Comparison of ENCODE assay signal across 9 mouse cellular contexts in the genomic region with DNA sequence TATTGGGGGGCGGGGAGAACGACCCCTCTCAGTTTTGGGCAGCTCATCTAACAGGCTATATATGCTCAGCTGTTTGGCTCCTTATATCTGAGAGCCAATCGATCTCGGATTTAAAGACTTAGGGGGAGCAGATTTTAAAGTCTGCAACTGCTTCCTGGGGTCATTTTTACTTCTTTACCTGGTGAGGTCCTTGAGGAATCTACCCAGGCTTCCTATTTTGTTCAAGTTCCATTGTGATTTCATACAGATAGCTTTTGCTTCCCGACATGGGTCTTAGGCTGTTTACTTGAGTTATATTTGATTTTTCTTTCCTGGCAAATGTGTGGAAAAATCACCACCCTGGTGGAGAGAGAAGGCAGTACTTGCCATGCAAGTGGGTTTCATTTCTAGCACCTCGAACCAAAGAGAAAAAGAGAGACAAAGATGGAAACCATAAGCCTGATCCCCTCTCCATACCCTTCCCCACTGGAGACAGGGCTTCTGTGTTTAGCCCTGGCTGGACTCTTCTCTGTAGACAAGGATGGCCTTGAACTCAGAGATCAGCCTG. TPM values are rescaled to one million over a fixed set of nuclear protein-coding genes. Genes with fewer than 3 reads are reported as not detected.
A peak's percentile ranks its signal among the peaks of the same experiment; 100 is the strongest.
DNase-seq lines count a peak whose midpoint lies in the region; ATAC-seq and TF ChIP-seq lines count a peak whose summit lies in the region.
"Had no signal": no experiment of that assay in that cellular context is flagged by ENCODE, and none has a peak within 500 bp of the region (broad histone marks: within the 10 kb centered on the region; RNA-seq: fewer than 3 reads in every experiment).

No protein-coding gene starts in this region.

- H3K4me2 ChIP-seq in heart, embryonic 12.5 days: peak overlapping the region; percentile 87
- H3K4me2 ChIP-seq in hindbrain, embryonic 11.5 days (replicated peaks; ENCODE audit: low read depth, low read length): peak overlapping the region; percentile 86
- H3K4me2 ChIP-seq in midbrain, embryonic 13.5 days (replicated peaks): peak overlapping the region; percentile 92

- peaks cover 4% of the 10 kb centered on the region; the same call in 1 of the 2 replicates for H3K36me3 ChIP-seq in heart, embryonic 12.5 days
- H3K36me3 ChIP-seq in E14TG2a.4 (ENCODE audit: insufficient read depth, low read length): peaks cover 4% of the 10 kb centered on the region
- no peaks in the 10 kb centered on the region for H3K36me3 ChIP-seq in hindbrain, embryonic 11.5 days (ENCODE audit: control insufficient read depth, insufficient read depth, low read length)
- H3K36me3 ChIP-seq in midbrain, embryonic 13.5 days: 0 out of 2 replicates have a peak, but pooled peaks cover 4% of the 10 kb centered on the region

- intact Hi-C loops in gastrocnemius, postnatal 14 days (cut with DNase I; ENCODE audit: low total_unique reads): no loop called here

- TF ChIP-seq CTCF in E14TG2a.4 (conservative IDR thresholded peaks at IDR 0.05; ENCODE audit: low read length): peak; percentile 18; the same call in 1 of the 2 replicates

- peak overlapping the region; percentile 87 for H3K4me3 ChIP-seq in heart, embryonic 12.5 days
- peak overlapping the region; percentile 88 for H3K4me3 ChIP-seq in E14TG2a.4 (replicated peaks; ENCODE audit: low read length)
- H3K4me3 ChIP-seq in hindbrain, embryonic 11.5 days (ENCODE audit: low read depth, low read length): peak overlapping the region; percentile 87
- H3K4me3 ChIP-seq in midbrain, embryonic 13.5 days (replicated peaks): peak overlapping the region; percentile 83

- no peak for DNase-seq in heart, postnatal 4 days
- no peak for DNase-seq in hindbrain, embryonic 11.5 days (ENCODE audit: low spot score)
- DNase-seq in thymus, postnatal 4 days: no peak
- no peak for DNase-seq in gastrocnemius, postnatal 14 days

- no peaks in the 10 kb centered on the region for H3K9me3 ChIP-seq in heart, embryonic 12.5 days (replicated peaks)
- H3K9me3 ChIP-seq in E14TG2a.4 (ENCODE audit: low read length): no peaks in the 10 kb centered on the region
- H3K9me3 ChIP-seq in hindbrain, embryonic 11.5 days (ENCODE audit: control insufficient read depth, low read length): no peaks in the 10 kb centered on the region
- H3K9me3 ChIP-seq in midbrain, embryonic 13.5 days: no peaks in the 10 kb centered on the region

- H3K9ac ChIP-seq in heart, embryonic 12.5 days: peak overlapping the region; percentile 92
- peak overlapping the region; percentile 95 for H3K9ac ChIP-seq in hindbrain, embryonic 11.5 days (ENCODE audit: low read depth, low read length)
- peak overlapping the region; percentile 91 for H3K9ac ChIP-seq in midbrain, embryonic 13.5 days (replicated peaks)

- H3K27me3 ChIP-seq in heart, embryonic 12.5 days (replicated peaks): no peaks in the 10 kb centered on the region
- peaks cover 47% of the 10 kb centered on the region for H3K27me3 ChIP-seq in E14TG2a.4 (ENCODE audit: insufficient read depth, low read length)
- no peaks in the 10 kb centered on the region for H3K27me3 ChIP-seq in hindbrain, embryonic 11.5 days (ENCODE audit: control insufficient read depth, insufficient read depth, low read length)
- no peaks in the 10 kb centered on the region for H3K27me3 ChIP-seq in midbrain, embryonic 13.5 days

- WGBS in heart, embryonic 12.5 days: 31% methylated on average over 6 of the region's 6 CpGs
- WGBS in hindbrain, embryonic 11.5 days: 50% methylated on average over 6 of the region's 6 CpGs
- 43% methylated on average over 6 of the region's 6 CpGs for WGBS in midbrain, embryonic 13.5 days

- H3K27ac ChIP-seq in heart, embryonic 12.5 days (ENCODE audit: poor library complexity, severe bottlenecking): peak overlapping the region; percentile 90; the same call in 1 of the 2 replicates
- H3K27ac ChIP-seq in hindbrain, embryonic 11.5 days (ENCODE audit: low read depth, low read length): no peak overlapping the region
- H3K27ac ChIP-seq in midbrain, embryonic 13.5 days: no peak overlapping the region

- H3K4me1 ChIP-seq in heart, embryonic 12.5 days (replicated peaks): peaks cover 21% of the 10 kb centered on the region
- peaks cover 19% of the 10 kb centered on the region for H3K4me1 ChIP-seq in E14TG2a.4 (replicated peaks; ENCODE audit: low read depth, low read length)
- peaks cover 3% of the 10 kb centered on the region; the same call in 1 of the 2 replicates for H3K4me1 ChIP-seq in hindbrain, embryonic 11.5 days (replicated peaks; ENCODE audit: control insufficient read depth, insufficient read depth, low read length)
- H3K4me1 ChIP-seq in midbrain, embryonic 13.5 days (replicated peaks): peaks cover 19% of the 10 kb centered on the region

- no peak for ATAC-seq in heart, embryonic 12.5 days (ENCODE audit: insufficient number of reproducible peaks, low FRiP score)
- no peak for ATAC-seq in hindbrain, embryonic 11.5 days (ENCODE audit: low FRiP score)
- ATAC-seq in midbrain, embryonic 13.5 days: no peak
- no peak for ATAC-seq in megakaryocyte progenitor cell, adult 5-6 weeks (replicated peaks; ENCODE audit: poor library complexity)

RNA-seq across cellular contexts. Expression of a gene that starts 1.4 kb away (rescaled TPM):
- 35.4 and 36.5 TPM in 2 replicates for polyA plus RNA-seq in heart, embryonic 12.5 days (2016; fragmentation: Nextera tagmentation; extraction: Ambion mirVana)
- total RNA-seq in heart, postnatal 4 days (2021): 10 to 100 TPM; 17.1 to 18.9 TPM
- 84.4 and 88.9 TPM in 2 replicates for polyA plus RNA-seq in hindbrain, embryonic 11.5 days (2014; fragmentation: Nextera tagmentation; extraction: Ambion mirVana)
- polyA plus RNA-seq in midbrain, embryonic 13.5 days (2015; fragmentation: Nextera tagmentation; extraction: Ambion mirVana): 76.0 and 81.0 TPM in 2 replicates
- total RNA-seq in gastrocnemius, postnatal 14 days (2021): 1 to 10 TPM; 6.1 to 7.0 TPM
- total RNA-seq in megakaryocyte progenitor cell, adult 5-6 weeks (2015): 25.3 and 32.8 TPM in 2 replicates
- total RNA-seq in megakaryocyte progenitor cell, adult 5-6 weeks (2017): 20.8 and 27.6 TPM in 2 replicates

RNA-seq across cellular contexts. Expression of a gene that starts 19.8 kb away (rescaled TPM):
- 10.5 and 11.4 TPM in 2 replicates for polyA plus RNA-seq in heart, embryonic 12.5 days (2016; fragmentation: Nextera tagmentation; extraction: Ambion mirVana)
- total RNA-seq in heart, postnatal 4 days (2021): 1 to 10 TPM; 4.2 to 4.9 TPM
- 4.4 and 5.2 TPM in 2 replicates for polyA plus RNA-seq in hindbrain, embryonic 11.5 days (2014; fragmentation: Nextera tagmentation; extraction: Ambion mirVana)
- 16.8 and 18.4 TPM in 2 replicates for polyA plus RNA-seq in midbrain, embryonic 13.5 days (2015; fragmentation: Nextera tagmentation; extraction: Ambion mirVana)
- total RNA-seq in gastrocnemius, postnatal 14 days (2021): 1 to 10 TPM; 4.5 to 5.0 TPM
- total RNA-seq in megakaryocyte progenitor cell, adult 5-6 weeks (2015): 18.6 and 20.1 TPM in 2 replicates
- total RNA-seq in megakaryocyte progenitor cell, adult 5-6 weeks (2017): 16.0 and 18.8 TPM in 2 replicates

RNA-seq across cellular contexts. Expression of a gene that starts 33.2 kb away (rescaled TPM):
- polyA plus RNA-seq in heart, embryonic 12.5 days (2016; fragmentation: Nextera tagmentation; extraction: Ambion mirVana): 0.77 and 0.85 TPM in 2 replicates
- under 1 TPM; 0.54 to 0.91 TPM for total RNA-seq in heart, postnatal 4 days (2021)
- polyA plus RNA-seq in hindbrain, embryonic 11.5 days (2014; fragmentation: Nextera tagmentation; extraction: Ambion mirVana): 1.5 and 2.1 TPM in 2 replicates
- 0.09 TPM in 1 of 2 replicates, not detected in the other for polyA plus RNA-seq in midbrain, embryonic 13.5 days (2015; fragmentation: Nextera tagmentation; extraction: Ambion mirVana)
- total RNA-seq in gastrocnemius, postnatal 14 days (2021): not detected
- not detected in 2 replicates for total RNA-seq in megakaryocyte progenitor cell, adult 5-6 weeks (2015)
- not detected in 2 replicates for total RNA-seq in megakaryocyte progenitor cell, adult 5-6 weeks (2017)
- total RNA-seq: left cerebral cortex, postnatal 4 days had no signal

RNA-seq across cellular contexts. Expression of a gene that starts 40.7 kb away (rescaled TPM):
- 22.6 and 22.9 TPM in 2 replicates for polyA plus RNA-seq in heart, embryonic 12.5 days (2016; fragmentation: Nextera tagmentation; extraction: Ambion mirVana)
- total RNA-seq in heart, postnatal 4 days (2021): 10 to 100 TPM; 17.0 to 17.1 TPM
- 46.1 and 46.2 TPM in 2 replicates for polyA plus RNA-seq in hindbrain, embryonic 11.5 days (2014; fragmentation: Nextera tagmentation; extraction: Ambion mirVana)
- 36.6 and 42.6 TPM in 2 replicates for polyA plus RNA-seq in midbrain, embryonic 13.5 days (2015; fragmentation: Nextera tagmentation; extraction: Ambion mirVana)
- 10 to 100 TPM in 1 of 2 experiments, 1 to 10 TPM in 1; 8.5 to 10.6 TPM for total RNA-seq in gastrocnemius, postnatal 14 days (2021)
- 43.4 and 54.2 TPM in 2 replicates for total RNA-seq in megakaryocyte progenitor cell, adult 5-6 weeks (2015)
- total RNA-seq in megakaryocyte progenitor cell, adult 5-6 weeks (2017): 39.5 and 47.7 TPM in 2 replicates

RNA-seq across cellular contexts. Expression of a gene that starts 40.7 kb away (rescaled TPM):
- 35.5 and 38.2 TPM in 2 replicates for polyA plus RNA-seq in heart, embryonic 12.5 days (2016; fragmentation: Nextera tagmentation; extraction: Ambion mirVana)
- 10 to 100 TPM; 24.1 to 25.5 TPM for total RNA-seq in heart, postnatal 4 days (2021)
- 55.1 and 57.6 TPM in 2 replicates for polyA plus RNA-seq in hindbrain, embryonic 11.5 days (2014; fragmentation: Nextera tagmentation; extraction: Ambion mirVana)
- polyA plus RNA-seq in midbrain, embryonic 13.5 days (2015; fragmentation: Nextera tagmentation; extraction: Ambion mirVana): 57.8 and 62.6 TPM in 2 replicates
- total RNA-seq in gastrocnemius, postnatal 14 days (2021): 10 to 100 TPM; 21.5 to 23.9 TPM
- 14.6 and 16.2 TPM in 2 replicates for total RNA-seq in megakaryocyte progenitor cell, adult 5-6 weeks (2015)
- total RNA-seq in megakaryocyte progenitor cell, adult 5-6 weeks (2017): 41.0 and 45.8 TPM in 2 replicates
